Mouse (Mus musculus): Measurements from ENCODE around the gene Bcl7a. TPM values are rescaled to one million over a fixed set of nuclear protein-coding genes. Genes with fewer than 3 reads are reported as not detected.
A peak's percentile ranks its signal among the peaks of the same experiment; 100 is the strongest.

The Bcl7a gene
- total and polyA plus RNA-seq, 3 experiments: 6.3 to 10.3 (median 9.2) TPM

DNA sequence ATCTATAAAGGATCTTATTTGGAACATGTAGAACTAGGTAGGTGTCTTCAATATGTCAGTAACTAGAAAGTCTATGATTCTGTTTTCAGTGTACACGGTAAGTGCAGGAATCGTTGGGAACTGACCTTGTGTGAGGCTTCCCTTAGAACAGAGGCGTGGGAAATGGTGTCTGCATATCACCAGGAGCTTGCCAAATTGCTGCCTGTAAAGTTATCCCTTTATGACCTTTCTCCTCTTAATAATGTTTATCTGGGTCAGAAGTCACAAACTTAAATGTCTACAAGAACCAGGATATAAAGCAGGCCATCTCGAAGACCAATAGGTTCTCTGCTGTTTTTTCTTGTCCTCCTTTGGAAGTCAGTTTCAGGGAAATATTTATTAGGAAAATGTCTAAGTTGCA is 68.6 kb downstream of the Bcl7a start:
- no peak for DNase-seq
- H3K4me1 ChIP-seq (ENCODE audit: control insufficient read depth, insufficient read depth, low read length): peaks cover 29% of the 10 kb centered on the region
- H3K27me3 ChIP-seq (ENCODE audit: control insufficient read depth, insufficient read depth, low read length): no peaks in the 10 kb centered on the region
- H3K4me3 ChIP-seq: no peak overlapping the region
- no peak overlapping the region for H3K9ac ChIP-seq (ENCODE audit: low read depth, low read length)
- TF ChIP-seq EP300 (IDR thresholded peaks at IDR 0.05; ENCODE audit: insufficient read depth, low read depth, low read length): no peak
- no peak for TF ChIP-seq POLR2A (IDR thresholded peaks at IDR 0.05; ENCODE audit: insufficient read depth, low read depth, low read length)
- TF ChIP-seq CTCF (IDR thresholded peaks at IDR 0.05): no peak
- peaks cover 34% of the 10 kb centered on the region for H3K36me3 ChIP-seq (ENCODE audit: control insufficient read depth, insufficient read depth, low read length)
- WGBS: 19% methylated on average over 4 of the region's 4 CpGs
- intact Hi-C loops (cut with DNase I): no loop called here
- H3K79me2 ChIP-seq (replicated peaks; ENCODE audit: control insufficient read depth, insufficient read depth, low read length): peaks cover 7% of the 10 kb centered on the region
- peak overlapping the region; percentile 75 for H3K27ac ChIP-seq

GRCm38 (mm10) chr5:123413866-123414363 is 70.3 kb downstream of the Bcl7a start:
- DNase-seq: no peak
- no peak overlapping the region for H3K4me3 ChIP-seq
- H3K9ac ChIP-seq (ENCODE audit: low read depth, low read length): no peak overlapping the region
- intact Hi-C loops (cut with DNase I): no loop called here
- H3K27me3 ChIP-seq (ENCODE audit: control insufficient read depth, insufficient read depth, low read length): no peaks in the 10 kb centered on the region
- no peak overlapping the region for H3K27ac ChIP-seq
- peaks cover 26% of the 10 kb centered on the region for H3K36me3 ChIP-seq (ENCODE audit: control insufficient read depth, insufficient read depth, low read length)
- H3K79me2 ChIP-seq (replicated peaks; ENCODE audit: control insufficient read depth, insufficient read depth, low read length): peaks cover 7% of the 10 kb centered on the region
- 43% methylated on average over 2 of the region's 2 CpGs for WGBS
- TF ChIP-seq CTCF (IDR thresholded peaks at IDR 0.05): no peak
- no peak for TF ChIP-seq POLR2A (IDR thresholded peaks at IDR 0.05; ENCODE audit: insufficient read depth, low read depth, low read length)
- TF ChIP-seq EP300 (IDR thresholded peaks at IDR 0.05; ENCODE audit: insufficient read depth, low read depth, low read length): no peak
- peaks cover 22% of the 10 kb centered on the region for H3K4me1 ChIP-seq (ENCODE audit: control insufficient read depth, insufficient read depth, low read length)

- Histone ChIP-seq H3K79me2 (replicated peaks; ENCODE audit: control insufficient read depth, insufficient read depth, low read length) (peaks cover 6% of the 10 kb centered on the region), H3K27me3 (ENCODE audit: control insufficient read depth, insufficient read depth, low read length) (no peaks in the 10 kb centered on the region), H3K27ac (peak overlapping the region; percentile 59), H3K9ac (ENCODE audit: low read depth, low read length) (no peak overlapping the region), H3K36me3 (ENCODE audit: control insufficient read depth, insufficient read depth, low read length) (peaks cover 17% of the 10 kb centered on the region), H3K4me3 (no peak overlapping the region), H3K4me1 (ENCODE audit: control insufficient read depth, insufficient read depth, low read length) (peaks cover 24% of the 10 kb centered on the region)
- WGBS: 61% methylated on average over 3 of the region's 3 CpGs
- intact Hi-C loops (cut with DNase I): loop anchor here (2.0 kb wide), 1 partner anchor 21 kb away; the partner anchor contains the start of gene Mlxip
- TF ChIP-seq CTCF (IDR thresholded peaks at IDR 0.05) (no peak), POLR2A (IDR thresholded peaks at IDR 0.05; ENCODE audit: insufficient read depth, low read depth, low read length) (no peak), EP300 (IDR thresholded peaks at IDR 0.05; ENCODE audit: insufficient read depth, low read depth, low read length) (no peak)
- no peak for DNase-seq
Observed at GRCm38 (mm10) chr5:123416149-123416548, 72.5 kb downstream of the Bcl7a start.

GRCm38 (mm10) chr5:123416566-123417518 is 73.2 kb downstream of the Bcl7a start:
- peak in 1 of 2 experiments; percentile 51 for DNase-seq
- WGBS: 40% methylated on average over 8 of the region's 8 CpGs
- Histone ChIP-seq H3K4me1 (ENCODE audit: control insufficient read depth, insufficient read depth, low read length) (peaks cover 24% of the 10 kb centered on the region), H3K79me2 (replicated peaks; ENCODE audit: control insufficient read depth, insufficient read depth, low read length) (peaks cover 5% of the 10 kb centered on the region), H3K27ac (peak overlapping the region; percentile 59), H3K36me3 (ENCODE audit: control insufficient read depth, insufficient read depth, low read length) (peaks cover 14% of the 10 kb centered on the region), H3K27me3 (ENCODE audit: control insufficient read depth, insufficient read depth, low read length) (no peaks in the 10 kb centered on the region), H3K4me3 (no peak overlapping the region), H3K9ac (ENCODE audit: low read depth, low read length) (no peak overlapping the region)
- intact Hi-C loops (cut with DNase I): loop anchor here (2.0 kb wide), 1 partner anchor 22 kb away; the partner anchor contains the start of gene Mlxip
- no peak for TF ChIP-seq CTCF (IDR thresholded peaks at IDR 0.05)
- peak; percentile 54; the same call in 1 of the 2 replicates for TF ChIP-seq EP300 (IDR thresholded peaks at IDR 0.05; ENCODE audit: insufficient read depth, low read depth, low read length)
- no peak for TF ChIP-seq POLR2A (IDR thresholded peaks at IDR 0.05; ENCODE audit: insufficient read depth, low read depth, low read length)

DNA sequence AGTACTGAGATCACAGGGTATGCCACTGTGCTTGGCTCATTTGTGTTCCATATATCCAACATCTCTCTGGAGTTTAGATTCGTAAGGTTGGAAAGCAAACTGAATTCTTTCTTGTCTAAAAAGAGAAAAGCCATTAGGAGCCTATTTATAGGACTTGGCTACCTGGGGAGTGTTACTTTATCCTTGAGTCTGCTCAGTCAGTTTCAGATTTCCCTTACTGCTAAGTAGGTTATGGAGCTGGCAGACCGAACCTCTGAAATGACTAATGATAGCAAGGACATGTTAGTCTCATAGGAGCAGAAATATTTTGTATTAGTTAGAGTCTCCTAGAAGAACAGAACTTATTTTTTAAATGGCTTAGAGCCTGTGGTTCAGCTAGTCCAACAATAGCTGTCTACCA is 80.3 kb downstream of the Bcl7a start:
- intact Hi-C loops (cut with DNase I): no loop called here
- TF ChIP-seq POLR2A (IDR thresholded peaks at IDR 0.05; ENCODE audit: insufficient read depth, low read depth, low read length) (no peak), CTCF (IDR thresholded peaks at IDR 0.05) (no peak), EP300 (IDR thresholded peaks at IDR 0.05; ENCODE audit: insufficient read depth, low read depth, low read length) (no peak)
- H3K36me3 ChIP-seq (ENCODE audit: control insufficient read depth, insufficient read depth, low read length): peaks cover 5% of the 10 kb centered on the region; the same call in 1 of the 2 replicates
- DNase-seq: no peak
- peaks cover 11% of the 10 kb centered on the region for H3K4me1 ChIP-seq (ENCODE audit: control insufficient read depth, insufficient read depth, low read length)
- H3K79me2 ChIP-seq (replicated peaks; ENCODE audit: control insufficient read depth, insufficient read depth, low read length): peaks cover 1% of the 10 kb centered on the region
- no peaks in the 10 kb centered on the region for H3K27me3 ChIP-seq (ENCODE audit: control insufficient read depth, insufficient read depth, low read length)
- 31% methylated on average over 2 of the region's 2 CpGs for WGBS
- H3K27ac ChIP-seq: peak overlapping the region; percentile 81
- H3K4me3 ChIP-seq: no peak overlapping the region
- no peak overlapping the region for H3K9ac ChIP-seq (ENCODE audit: low read depth, low read length)

Other genes starting within 250 kb of the Bcl7a start
- under 1 TPM; 0.64 to 0.70 TPM for gene Rhof, start 211.1 kb upstream of the Bcl7a start, total RNA-seq (2021)
- gene Rhof, start 211.1 kb upstream of the Bcl7a start, polyA plus RNA-seq (2012; rRNA removed): 1.6 and 2.3 TPM in 2 replicates
- gene Setd1b, start 201.6 kb upstream of the Bcl7a start, total RNA-seq (2021): 10 to 100 TPM; 12.9 to 19.4 TPM
- 6.4 and 7.4 TPM in 2 replicates for gene Setd1b, start 201.6 kb upstream of the Bcl7a start, polyA plus RNA-seq (2012; rRNA removed)
- gene Psmd9, start 174.4 kb upstream of the Bcl7a start, total RNA-seq (2021): 10 to 100 TPM; 13.3 to 14.8 TPM
- 16.4 and 20.4 TPM in 2 replicates for gene Psmd9, start 174.4 kb upstream of the Bcl7a start, polyA plus RNA-seq (2012; rRNA removed)
- gene Hpd, start 161.1 kb upstream of the Bcl7a start, total RNA-seq (2021): not detected
- 0.61 and 0.97 TPM in 2 replicates for gene Hpd, start 161.1 kb upstream of the Bcl7a start, polyA plus RNA-seq (2012; rRNA removed)
- under 1 TPM; 0.52 to 0.65 TPM for gene Wdr66, start 91.7 kb upstream of the Bcl7a start, total RNA-seq (2021)
- gene Wdr66, start 91.7 kb upstream of the Bcl7a start, polyA plus RNA-seq (2012; rRNA removed): 1.5 and 2.0 TPM in 2 replicates
- 10 to 100 TPM; 27.8 to 27.9 TPM for gene Mlxip, start 51.0 kb downstream of the Bcl7a start, total RNA-seq (2021)
- 34.3 and 45.4 TPM in 2 replicates for gene Mlxip, start 51.0 kb downstream of the Bcl7a start, polyA plus RNA-seq (2012; rRNA removed)
- not detected for gene Lrrc43, start 145.5 kb downstream of the Bcl7a start, total RNA-seq (2021)
- gene Lrrc43, start 145.5 kb downstream of the Bcl7a start, polyA plus RNA-seq (2012; rRNA removed): 0.43 TPM in 1 of 2 replicates, not detected in the other
- not detected for gene Il31, start 145.7 kb downstream of the Bcl7a start, total RNA-seq (2021)
- gene Il31, start 145.7 kb downstream of the Bcl7a start, polyA plus RNA-seq (2012; rRNA removed): not detected in 2 replicates
- gene B3gnt4, start 166.6 kb downstream of the Bcl7a start, total RNA-seq (2021): not detected
- 0.45 TPM in 1 of 2 replicates, not detected in the other for gene B3gnt4, start 166.6 kb downstream of the Bcl7a start, polyA plus RNA-seq (2012; rRNA removed)
- 10 to 100 TPM; 64.7 to 71.5 TPM for gene Diablo, start 180.3 kb downstream of the Bcl7a start, total RNA-seq (2021)
- 93.8 and 140 TPM in 2 replicates for gene Diablo, start 180.3 kb downstream of the Bcl7a start, polyA plus RNA-seq (2012; rRNA removed)
- gene Gm49027, start 181.7 kb downstream of the Bcl7a start, total RNA-seq (2021): under 1 TPM in 1 of 2 experiments, not detected in 1; 0.25 TPM
- 0.62 and 2.4 TPM in 2 replicates for gene Gm49027, start 181.7 kb downstream of the Bcl7a start, polyA plus RNA-seq (2012; rRNA removed)
- 10 to 100 TPM; 26.2 to 32.1 TPM for gene Vps33a, start 229.2 kb downstream of the Bcl7a start, total RNA-seq (2021)
- 13.0 and 19.9 TPM in 2 replicates for gene Vps33a, start 229.2 kb downstream of the Bcl7a start, polyA plus RNA-seq (2012; rRNA removed)